25 mouse cellular contexts compared by ENCODE assay signal in the genomic region with DNA sequence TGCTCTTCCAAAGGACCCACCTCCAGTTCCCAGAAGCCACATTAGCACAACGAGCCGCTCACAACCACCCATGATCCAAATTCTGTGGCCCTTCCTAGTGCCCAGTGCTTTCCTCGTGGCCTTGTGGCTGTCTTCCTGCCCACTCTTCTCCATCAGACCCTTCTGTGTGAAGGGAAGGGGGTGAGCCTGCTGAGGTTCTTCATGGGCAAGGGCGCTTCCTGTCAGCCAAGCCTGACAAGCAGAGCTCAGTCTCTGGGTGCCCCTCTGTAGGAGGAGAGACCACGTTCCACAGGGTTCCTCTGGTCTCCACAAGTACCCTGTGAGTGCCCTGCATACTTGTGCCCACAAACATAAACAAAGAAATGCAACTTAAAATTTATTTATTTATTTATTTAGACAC.
"Had no signal": no experiment of that assay in that cellular context is flagged by ENCODE, and none has a peak within 500 bp of the region (broad histone marks: within the 10 kb centered on the region; RNA-seq: fewer than 3 reads in every experiment).

No protein-coding gene starts in this region.

- H3K27ac ChIP-seq: gastrocnemius, adult 2 months; heart, adult 2 months; heart, embryonic 10.5 days; hindbrain, embryonic 10.5 days; hindbrain, embryonic 12.5 days; hindbrain, embryonic 14.5 days; intestine, embryonic 15.5 days; limb, embryonic 13.5 days; limb, embryonic 15.5 days had no signal

- H3K9ac ChIP-seq: heart, embryonic 12.5 days; hindbrain, embryonic 12.5 days; hindbrain, embryonic 14.5 days; intestine, embryonic 15.5 days; limb, embryonic 13.5 days; limb, embryonic 15.5 days had no signal

- H3K4me2 ChIP-seq: heart, embryonic 12.5 days; hindbrain, embryonic 12.5 days; hindbrain, embryonic 14.5 days; intestine, embryonic 15.5 days; limb, embryonic 13.5 days; limb, embryonic 15.5 days had no signal

- H3K9me3 ChIP-seq: heart, embryonic 10.5 days; heart, embryonic 12.5 days; hindbrain, embryonic 10.5 days; hindbrain, embryonic 12.5 days; intestine, embryonic 15.5 days; limb, embryonic 13.5 days; limb, embryonic 15.5 days had no signal

- H3K4me1 ChIP-seq: intestine, embryonic 15.5 days had no signal

- H3K27me3 ChIP-seq: heart, embryonic 12.5 days; hindbrain, embryonic 12.5 days; intestine, embryonic 15.5 days; limb, embryonic 13.5 days; limb, embryonic 15.5 days had no signal

- ATAC-seq: forebrain, embryonic 16.5 days; hindbrain, embryonic 16.5 days; inflammation-experienced regulatory T-cells, adult 6 months; intestine, embryonic 15.5 days; intestine, postnatal 0 days had no signal

- DNase-seq: gastrocnemius, adult 2 months; gastrocnemius, postnatal 10 days; gastrocnemius, postnatal 25 days; heart, adult 2 months; heart, postnatal 10 days; heart, postnatal 4 days; kidney, adult 18-20 months; kidney, adult 8-10 months; kidney, postnatal 14 days; kidney, postnatal 36 days; layer of hippocampus, adult 9-11 months; layer of hippocampus, postnatal 36 days; left cerebral cortex, postnatal 4 days had no signal

- H3K4me3 ChIP-seq: gastrocnemius, adult 2 months; heart, adult 2 months; heart, embryonic 10.5 days; heart, embryonic 12.5 days; hindbrain, embryonic 10.5 days; hindbrain, embryonic 12.5 days; intestine, embryonic 15.5 days; limb, embryonic 13.5 days; limb, embryonic 15.5 days had no signal
